Mouse (Mus musculus): ENCODE data around the gene Mak.

GRCm38 (mm10) chr13:41006244-41006643 lies 73.3 kb downstream of the Mak start:
- TF ChIP-seq HCFC1 (IDR thresholded peaks at IDR 0.05; ENCODE audit: borderline replicate concordance, insufficient read depth, low read length): no peak
- TF ChIP-seq MAFK (IDR thresholded peaks at IDR 0.05; ENCODE audit: insufficient read depth, low read depth, low read length): no peak
- TF ChIP-seq ZC3H11A (IDR thresholded peaks at IDR 0.05; ENCODE audit: borderline replicate concordance, low read depth, low read length): no peak
- TF ChIP-seq ZNF384 (IDR thresholded peaks at IDR 0.05; ENCODE audit: low read depth, low read length): no peak

Data from ES-E14 (cell line).